Mouse (Mus musculus): Measurements from ENCODE around the gene Brms1l. TPM values are rescaled to one million over a fixed set of nuclear protein-coding genes. Genes with fewer than 3 reads are reported as not detected.
A peak's percentile ranks its signal among the peaks of the same experiment; 100 is the strongest.

Gene Brms1l
- total RNA-seq, 2 experiments from 2014 or later = 68.9 to 71.3 TPM

- no peak for DNase-seq
- intact Hi-C loops (cut with DNase I) = no loop called here
Observed at GRCm38 (mm10) chr12:55859409-55860349, 23.6 kb downstream of the Brms1l start.

- no peak for DNase-seq
- intact Hi-C loops (cut with DNase I) = no loop called here
Observed at GRCm38 (mm10) chr12:55860631-55861030, 24.5 kb downstream of the Brms1l start.

- DNase-seq = no peak
- intact Hi-C loops (cut with DNase I) = no loop called here
Observed at GRCm38 (mm10) chr12:55867738-55868137, 31.6 kb downstream of the Brms1l start.

GRCm38 (mm10) chr12:55869622-55870322, 33.6 kb downstream of the Brms1l start:
- intact Hi-C loops (cut with DNase I) = no loop called here

GRCm38 (mm10) chr12:55885449-55885848, 49.3 kb downstream of the Brms1l start:
- intact Hi-C loops (cut with DNase I) = loop anchor here (5.0 to 10.0 kb wide), 3 partner anchors 172 to 642 kb away; no protein-coding TSS in a partner anchor
- no peak for DNase-seq

More at GRCm38 (mm10) chr12:55869622-55870322, 33.6 kb downstream of the Brms1l start:
- DNase-seq = no peak

- intact Hi-C loops (cut with DNase I) = loop anchor here (5.0 to 10.0 kb wide), 3 partner anchors 169 to 639 kb away; no protein-coding TSS in a partner anchor
- peak; percentile 8 for DNase-seq
Observed at GRCm38 (mm10) chr12:55888570-55888969, 52.4 kb downstream of the Brms1l start.

- intact Hi-C loops (cut with DNase I) = no loop called here
- DNase-seq = no peak
Observed at GRCm38 (mm10) chr12:55904801-55905200, 68.7 kb downstream of the Brms1l start.

GRCm38 (mm10) chr12:55912138-55912537, 76.0 kb downstream of the Brms1l start:
- intact Hi-C loops (cut with DNase I) = no loop called here
- peak; percentile 11 for DNase-seq

- intact Hi-C loops (cut with DNase I) = no loop called here
Observed at GRCm38 (mm10) chr12:55913201-55913600, 77.1 kb downstream of the Brms1l start.

GRCm38 (mm10) chr12:55916250-55916649, 80.1 kb downstream of the Brms1l start:
- intact Hi-C loops (cut with DNase I) = no loop called here
- no peak for DNase-seq

More at GRCm38 (mm10) chr12:55913201-55913600, 77.1 kb downstream of the Brms1l start:
- DNase-seq = no peak

GRCm38 (mm10) chr12:55917020-55917419, 80.9 kb downstream of the Brms1l start:
- intact Hi-C loops (cut with DNase I) = no loop called here
- DNase-seq = no peak

Small RNA genes within 50 kb of the gene (microRNA-seq; reads per million reads assigned to microRNA genes)
- gene Gm23394 = 8.7 reads per million, percentile 23 among the genes with 10 or more reads in this experiment

Other genes with a start within 250 kb of the Brms1l start
- gene Insm2, start 236.9 kb upstream of the Brms1l start, total RNA-seq (2021) = under 1 TPM; 0.50 to 0.60 TPM
- gene Ralgapa1, start 15.2 kb upstream of the Brms1l start, total RNA-seq (2021) = 100 to 1,000 TPM; 113 to 116 TPM